Mouse (Mus musculus) kidney, adult 2 months (tissue): ENCODE data around the gene Ndufb7. TPM values are rescaled to one million over a fixed set of nuclear protein-coding genes. Genes with fewer than 3 reads are reported as not detected.

Experiments used
- DNase-seq: peaks from one replicate; pipeline ENCODE4 v3.0.0; 2021
- H3K27ac ChIP-seq: fragments of 200-500 bp; 2 replicates; pipeline ENCODE4 v1.5.1; 2012; ENCODE audit warnings: low read depth, low read length, control low read depth, inconsistent platforms; ENCODE audit not compliant: insufficient read depth
- H3K27me3 ChIP-seq: fragments of 200-500 bp; replicated peaks from 2 replicates; pipeline ENCODE4 v1.6.1; 2012; ENCODE audit warnings: mild to moderate bottlenecking, moderate library complexity, low read length, inconsistent platforms; ENCODE audit not compliant: control insufficient read depth, insufficient read depth
- H3K36me3 ChIP-seq: fragments of 200-500 bp; 2 replicates; pipeline ENCODE4 v1.6.1; 2012; ENCODE audit warnings: mild to moderate bottlenecking, moderate library complexity, low read length, inconsistent platforms; ENCODE audit not compliant: control insufficient read depth, insufficient read depth
- H3K4me1 ChIP-seq: fragments of 200-500 bp; 2 replicates; pipeline ENCODE4 v1.6.1; 2011; ENCODE audit warnings: low read length; ENCODE audit not compliant: control insufficient read depth, insufficient read depth
- H3K4me3 ChIP-seq: fragments of 200-500 bp; 2 replicates; pipeline ENCODE4 v1.5.1; 2011; ENCODE audit warnings: mild to moderate bottlenecking, low read depth, low read length, control low read depth; ENCODE audit not compliant: insufficient read depth
- CTCF ChIP-seq: fragments of 200-500 bp; conservative IDR thresholded peaks from 2 replicates; pipeline ENCODE4 v1.5.1; 2011; ENCODE audit warnings: low read depth, mild to moderate bottlenecking, control low read depth, low read length, moderate library complexity, mixed read lengths; ENCODE audit not compliant: insufficient read depth, insufficient read length
- POLR2A ChIP-seq: fragments of 200-500 bp; IDR thresholded peaks from one replicate; pipeline ENCODE4 v1.6.1; 2011; ENCODE audit warnings: low read depth, low read length, control low read depth
- WGBS: fragments of 180-500 bp; shearing (Covaris S2); methylation state at CpG from one replicate; pipeline ENCODE4 v1.1.7; 2018; 5-methylcytosine and 5-hydroxymethylcytosine counted together
- polyA plus RNA-seq: library from polyadenylated mRNA; depleted of rRNA; stranded (reverse); fragments of >200 nt; gene quantifications from 2 replicates; pipeline ENCODE4 v1.2.3, GENCODE M21; 2012

The Ndufb7 gene
- polyA plus RNA-seq, 1 experiment = 720 TPM

DNA sequence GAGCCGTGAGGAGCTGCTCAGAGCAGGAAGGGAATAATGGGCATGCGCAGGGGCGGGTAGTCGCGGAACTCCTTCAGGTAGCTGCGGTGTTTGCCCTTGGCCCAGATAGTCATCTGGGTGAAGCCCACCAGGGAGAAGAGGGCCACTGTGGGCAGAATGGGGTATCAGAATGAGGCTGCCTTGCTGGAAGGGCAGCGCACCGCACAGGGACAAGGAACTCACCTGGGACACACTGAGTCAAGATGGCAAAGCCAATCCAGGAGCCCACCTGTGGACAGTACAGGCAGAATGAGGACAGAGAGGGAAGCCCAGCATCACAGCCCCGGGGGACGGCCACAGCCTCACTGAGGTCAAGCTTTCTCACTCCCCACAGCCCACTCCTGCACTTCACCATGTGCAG, 5.3 kb downstream of the Ndufb7 start:
- H3K36me3 ChIP-seq = peaks cover 3% of the 10 kb centered on the region; the same call in 1 of the 2 replicates
- H3K27ac ChIP-seq = no peak overlapping the region
- peaks cover 27% of the 10 kb centered on the region for H3K4me1 ChIP-seq
- no peak for DNase-seq
- no peak overlapping the region for H3K4me3 ChIP-seq
- 84% methylated on average over 10 of the region's 10 CpGs for WGBS
- H3K27me3 ChIP-seq = no peaks in the 10 kb centered on the region
- TF ChIP-seq POLR2A (no peak), CTCF (no peak)

DNA sequence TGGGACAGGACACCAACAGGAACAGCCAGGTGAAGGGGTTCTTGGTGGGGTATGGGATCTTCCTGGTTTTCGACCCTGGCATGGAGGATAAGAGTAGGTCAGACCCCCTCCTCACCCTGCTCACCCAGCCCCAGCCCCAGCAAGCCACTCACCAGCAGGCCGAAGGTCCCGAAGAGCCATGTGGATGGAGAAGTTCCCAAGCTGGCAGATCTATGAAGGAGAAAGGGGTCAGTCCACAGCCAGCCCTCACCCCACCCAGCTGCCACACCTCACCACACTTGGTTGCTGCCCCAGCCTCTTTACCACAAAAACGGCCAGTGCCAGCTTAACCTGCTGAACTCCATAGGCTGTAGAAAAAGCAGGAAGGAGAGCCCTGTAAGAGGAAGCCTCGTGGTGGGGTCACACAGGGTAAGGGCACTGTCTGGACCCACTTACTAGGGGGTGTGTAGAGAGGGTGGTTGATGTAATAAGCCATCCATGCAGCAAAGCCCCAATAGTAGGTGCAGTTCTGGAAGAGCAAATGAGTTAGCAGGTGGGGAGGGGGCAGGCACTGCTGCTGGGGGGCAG, 5.9 kb downstream of the Ndufb7 start:
- Histone ChIP-seq H3K36me3 (peaks cover 3% of the 10 kb centered on the region; the same call in 1 of the 2 replicates), H3K27me3 (no peaks in the 10 kb centered on the region), H3K27ac (no peak overlapping the region), H3K4me1 (peaks cover 32% of the 10 kb centered on the region), H3K4me3 (no peak overlapping the region)
- DNase-seq = no peak
- WGBS = 47% methylated on average over 5 of the region's 5 CpGs
- no peak for TF ChIP-seq POLR2A

DNA sequence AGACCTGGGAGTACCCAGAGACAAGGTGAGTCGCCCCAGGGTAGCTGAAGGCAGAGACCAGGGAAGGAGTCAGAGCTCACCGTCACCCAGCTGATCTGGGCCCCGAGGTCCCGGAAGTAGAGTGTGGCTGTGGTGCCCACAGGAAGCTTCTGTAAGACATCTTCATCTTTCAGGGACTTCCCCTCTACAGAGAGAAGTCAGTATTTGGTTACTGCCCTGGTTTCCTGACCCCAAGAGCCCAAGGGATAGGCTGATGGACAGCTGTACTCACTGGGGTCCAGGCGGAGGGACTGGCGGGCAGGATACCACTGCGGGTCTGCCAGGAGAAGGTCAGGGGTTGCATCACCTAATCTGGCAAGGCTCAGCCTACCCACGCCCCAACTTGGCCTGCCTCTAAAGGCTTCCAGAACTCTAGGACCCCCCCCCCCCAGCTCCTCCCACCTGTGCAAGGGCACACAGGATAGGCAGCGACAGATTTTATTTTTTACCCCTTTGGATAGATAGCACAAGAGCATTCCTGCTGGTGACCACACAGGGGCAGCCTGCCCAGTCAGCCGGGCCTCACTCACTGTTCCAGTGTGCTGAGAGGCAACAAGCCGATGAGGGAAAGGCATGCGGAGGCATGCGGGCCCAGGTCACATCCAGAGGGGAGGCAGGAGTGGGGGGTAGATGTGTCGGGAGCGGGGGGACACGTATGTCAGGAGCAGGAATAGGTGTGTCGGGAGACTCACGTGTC, 6.8 kb downstream of the Ndufb7 start:
- DNase-seq = no peak
- H3K4me1 ChIP-seq = peaks cover 31% of the 10 kb centered on the region
- no peak overlapping the region for H3K4me3 ChIP-seq
- TF ChIP-seq CTCF = peak; percentile 37
- no peak for TF ChIP-seq POLR2A
- WGBS = 56% methylated on average over 18 of the region's 18 CpGs
- H3K36me3 ChIP-seq = peaks cover 3% of the 10 kb centered on the region; the same call in 1 of the 2 replicates
- H3K27ac ChIP-seq = no peak overlapping the region
- H3K27me3 ChIP-seq = no peaks in the 10 kb centered on the region

DNA sequence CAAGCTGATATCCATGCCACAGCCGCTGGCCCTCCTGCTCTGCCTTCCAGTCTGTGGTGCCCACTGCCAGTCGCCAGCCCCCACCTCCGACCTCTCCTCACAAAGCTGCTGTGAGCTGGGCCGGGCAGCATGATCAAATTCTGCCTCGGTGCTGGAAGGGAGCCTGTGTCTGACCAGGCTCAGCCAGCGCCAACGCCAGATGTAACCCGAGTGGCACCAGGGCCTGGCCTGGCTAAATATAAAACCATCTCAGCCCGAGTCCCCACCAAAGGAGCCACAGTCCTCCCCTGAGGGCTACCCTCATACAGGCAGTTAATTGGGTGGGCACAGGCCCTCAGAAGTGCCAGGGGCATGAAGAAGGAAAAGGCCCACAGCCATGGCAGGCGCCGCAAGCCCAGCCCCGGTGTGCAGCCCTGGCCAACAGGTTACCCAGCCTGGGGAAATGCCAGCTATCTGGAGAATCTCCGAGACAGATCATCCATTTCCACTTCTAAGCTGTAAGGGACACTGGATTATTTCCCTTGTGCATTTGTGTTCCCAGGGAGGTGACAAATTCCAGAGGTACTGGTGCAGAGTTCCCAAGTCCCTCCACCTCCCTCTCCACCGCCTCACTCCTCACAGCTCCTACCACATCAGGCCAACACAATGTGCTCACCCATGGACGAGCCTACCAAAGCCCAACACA, 8.3 kb downstream of the Ndufb7 start:
- peaks cover 40% of the 10 kb centered on the region for H3K4me1 ChIP-seq
- DNase-seq = peak; percentile 48
- H3K27me3 ChIP-seq = no peaks in the 10 kb centered on the region
- WGBS = 44% methylated on average over 15 of the region's 15 CpGs
- H3K36me3 ChIP-seq = peaks cover 3% of the 10 kb centered on the region; the same call in 1 of the 2 replicates
- H3K27ac ChIP-seq = no peak overlapping the region
- no peak overlapping the region for H3K4me3 ChIP-seq
- TF ChIP-seq CTCF (no peak), POLR2A (no peak)

DNA sequence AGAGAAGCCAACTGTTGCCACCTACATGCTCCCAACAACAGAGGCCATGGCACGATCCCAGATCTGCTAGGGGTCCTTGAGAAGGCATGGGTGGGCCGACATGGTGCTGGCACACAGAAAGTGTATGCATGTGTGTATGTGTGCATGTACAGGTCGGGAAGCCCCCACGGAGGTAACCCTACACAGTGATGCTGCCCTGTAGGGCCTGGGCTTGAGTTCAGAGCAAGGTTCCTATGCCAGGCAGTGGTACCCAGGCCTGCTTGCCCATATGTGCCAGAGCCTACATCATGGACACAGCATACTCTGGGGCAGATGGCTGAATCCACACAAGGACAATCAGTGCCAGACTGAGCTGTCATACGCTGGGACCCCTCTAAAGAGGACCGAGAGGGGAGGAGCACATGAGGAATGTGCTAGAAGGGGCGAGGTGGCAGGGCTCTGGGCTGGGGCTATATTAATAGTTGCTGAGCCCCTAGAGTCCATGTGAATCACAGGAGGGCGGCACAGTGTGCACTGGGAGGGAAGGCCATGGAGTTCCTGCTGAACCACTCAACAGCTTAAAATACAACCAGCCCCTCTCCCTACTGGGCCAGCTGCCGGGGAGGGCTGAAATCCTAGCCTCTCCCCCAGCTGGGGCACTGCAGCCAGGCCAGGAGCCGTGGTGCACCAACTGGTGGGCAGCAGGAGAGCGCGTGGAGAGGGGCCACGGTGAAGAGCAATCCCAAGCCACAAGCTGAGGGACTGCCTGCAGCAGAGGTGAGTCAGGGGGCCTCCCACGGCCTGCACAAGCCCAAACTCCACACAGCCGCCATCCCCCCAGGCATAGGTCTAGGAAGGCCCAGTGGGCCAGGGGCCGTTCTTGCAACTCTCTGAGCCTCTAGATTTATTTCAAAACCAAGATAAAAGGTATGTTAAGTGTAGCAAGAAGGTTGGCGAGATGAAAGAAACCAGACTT, 9.4 kb downstream of the Ndufb7 start:
- DNase-seq = no peak
- Histone ChIP-seq H3K27ac (no peak overlapping the region), H3K36me3 (peaks cover 3% of the 10 kb centered on the region; the same call in 1 of the 2 replicates), H3K4me3 (no peak overlapping the region), H3K4me1 (peaks cover 44% of the 10 kb centered on the region), H3K27me3 (no peaks in the 10 kb centered on the region)
- WGBS = 54% methylated on average over 17 of the region's 17 CpGs
- TF ChIP-seq POLR2A = no peak
- no peak for TF ChIP-seq CTCF

DNA sequence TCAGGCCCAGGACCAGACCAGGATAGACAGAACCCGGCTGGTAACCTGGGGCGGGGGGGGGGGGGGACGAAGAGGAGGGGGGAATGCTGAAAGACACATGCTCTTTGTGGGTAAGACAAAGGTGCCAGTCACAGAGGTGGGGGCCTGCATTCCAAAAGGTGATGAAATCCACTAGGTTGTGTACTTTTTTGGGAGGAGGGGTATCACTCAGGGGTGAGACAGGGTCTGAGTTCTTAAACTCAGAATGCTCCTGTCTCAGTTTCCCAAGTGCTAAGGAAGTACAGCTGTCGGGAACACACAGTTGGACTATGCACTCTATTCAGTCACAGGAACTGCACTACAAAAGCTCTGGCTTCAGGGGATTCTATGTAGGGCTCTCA, 10.0 kb downstream of the Ndufb7 start:
- Histone ChIP-seq H3K36me3 (peaks cover 3% of the 10 kb centered on the region; the same call in 1 of the 2 replicates), H3K27ac (0 out of 2 replicates have a peak overlapping the region, but pooled peaks have one; percentile 4), H3K4me1 (peaks cover 46% of the 10 kb centered on the region), H3K4me3 (no peak overlapping the region), H3K27me3 (no peaks in the 10 kb centered on the region)
- DNase-seq = no peak
- no peak for TF ChIP-seq CTCF
- TF ChIP-seq POLR2A = no peak
- 48% methylated on average over 4 of the region's 4 CpGs for WGBS
